Mouse (Mus musculus) myocyte (in vitro differentiated cells): ENCODE measurements around the gene Bach2.

Experiments used
- E2F4 ChIP-seq: IDR thresholded peaks from one replicate; pipeline ENCODE4 v1.6.1; 2011; ENCODE audit warnings: mild to moderate bottlenecking, control low read depth, moderate library complexity; ENCODE audit not compliant: insufficient read depth
- POLR2A ChIP-seq: IDR thresholded peaks from one replicate; pipeline ENCODE4 v1.6.1; 2011; ENCODE audit warnings: low read depth, mild to moderate bottlenecking, control low read depth, moderate library complexity; ENCODE audit not compliant: insufficient read length

GRCm38 (mm10) chr4:32260909-32261308 lies 22.3 kb downstream of the Bach2 start:
- no peak for TF ChIP-seq POLR2A
- TF ChIP-seq E2F4, result no peak
